8 mouse cellular contexts compared by ENCODE assay signal in the genomic region with DNA sequence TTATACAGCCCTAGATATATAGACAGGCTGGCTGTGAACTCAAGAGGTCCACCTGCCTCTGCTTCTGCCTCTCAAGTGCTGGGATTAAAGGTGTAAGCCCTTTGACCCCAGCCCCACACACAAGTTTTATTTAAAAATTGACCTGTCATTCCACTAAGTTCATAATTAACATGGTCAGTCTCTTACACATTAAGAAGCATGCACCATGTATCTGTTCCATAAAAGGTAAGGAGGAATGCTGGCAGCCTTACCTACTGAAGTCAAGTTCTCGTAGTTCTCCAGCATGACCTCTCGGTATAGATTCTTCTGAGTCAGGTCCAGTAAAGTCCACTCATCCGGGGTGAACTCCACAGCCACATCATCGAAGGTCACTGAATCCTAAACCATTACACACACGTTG.
"Had no signal": no experiment of that assay in that cellular context is flagged by ENCODE, and none has a peak within 500 bp of the region (broad histone marks: within the 10 kb centered on the region; RNA-seq: fewer than 3 reads in every experiment).

No protein-coding gene starts in this region.

- DNase-seq: layer of hippocampus, adult 9-11 months; lung, adult 18-20 months; lung, postnatal 10 days; lung, postnatal 36 days; retina, postnatal 1 day; right cerebral cortex, postnatal 14 days; right cerebral cortex, postnatal 4 days; thymus, postnatal 25 days had no signal
